Mouse (Mus musculus) forebrain, postnatal 0 days (tissue): ENCODE results near the gene Slc22a14. TPM values are rescaled to one million over a fixed set of nuclear protein-coding genes. Genes with fewer than 3 reads are reported as not detected.
"Not testable (repeated sequence)": the region's sequence is repeated elsewhere in the genome, so short reads cannot be mapped to it uniquely, and the experiment has no call there.

Experiments
- ATAC-seq: fragments of 200-750 bp; cut with Nextera tagmentation; 2 replicates; pipeline ENCODE4 v1.8.0; 2017; ENCODE audit warnings: mild to moderate bottlenecking, moderate library complexity
- DNase-seq: peaks from one replicate; pipeline ENCODE4 v3.0.0-alpha.2; 2015
- H3K27ac ChIP-seq: fragments of 300-500 bp; sonication (generic); 2 replicates; pipeline ENCODE4 v1.5.1; 2014; ENCODE audit warnings: low read depth, mild to moderate bottlenecking, antibody characterized with exemption, low read length, moderate library complexity, mixed read lengths
- H3K27me3 ChIP-seq: fragments of 300-500 bp; sonication (generic); 2 replicates; pipeline ENCODE4 v1.6.1; 2014; ENCODE audit warnings: mild to moderate bottlenecking, low read length, mixed read lengths; ENCODE audit not compliant: insufficient read depth
- H3K36me3 ChIP-seq: fragments of 300-500 bp; sonication (generic); 2 replicates; pipeline ENCODE4 v1.6.1; 2014; ENCODE audit warnings: mild to moderate bottlenecking, moderate library complexity; ENCODE audit not compliant: insufficient read depth
- H3K4me1 ChIP-seq: fragments of 300-500 bp; sonication (generic); 2 replicates; pipeline ENCODE4 v1.6.1; 2014; ENCODE audit warnings: antibody characterized with exemption; ENCODE audit not compliant: insufficient read depth
- H3K4me2 ChIP-seq: fragments of 300-500 bp; sonication (generic); 2 replicates; pipeline ENCODE4 v1.6.1; 2014; ENCODE audit warnings: low read depth, mild to moderate bottlenecking, moderate library complexity
- H3K4me3 ChIP-seq: fragments of 300-500 bp; sonication (generic); 2 replicates; pipeline ENCODE4 v1.5.1; 2014; ENCODE audit warnings: low read depth, low read length, mixed read lengths
- H3K9ac ChIP-seq: fragments of 300-500 bp; sonication (generic); 2 replicates; pipeline ENCODE4 v1.6.1; 2014; ENCODE audit warnings: mild to moderate bottlenecking
- H3K9me3 ChIP-seq: fragments of 300-500 bp; sonication (generic); 2 replicates; pipeline ENCODE4 v1.6.1; 2016; ENCODE audit warnings: low read length
- CTCF ChIP-seq: sonication (generic); IDR thresholded peaks from 2 replicates; pipeline ENCODE4 v1.5.1; 2016; ENCODE audit warnings: antibody characterized with exemption, control low read depth, low read depth
- WGBS: fragments of 180-500 bp; shearing (Covaris S2); extraction: QIAGEN DNeasy Blood & Tissue Kit; methylation state at CpG from one replicate; pipeline ENCODE4 v1.1.7; 2014; 5-methylcytosine and 5-hydroxymethylcytosine counted together
- polyA plus RNA-seq: library from polyadenylated mRNA; unstranded; fragments of >200 nt; fragmentation: Nextera tagmentation; extraction: Ambion mirVana; gene quantifications from 2 replicates; pipeline ENCODE4 v1.2.1, GENCODE M21; 2015
- total RNA-seq: library from RNA; depleted of rRNA; stranded (reverse); fragments of >200 nt; gene quantifications from 2 replicates; pipeline ENCODE4 v1.2.3, GENCODE M21; 2014

The Slc22a14 gene
- total and polyA plus RNA-seq, 2 experiments from 2014 or later, result not detected

DNA sequence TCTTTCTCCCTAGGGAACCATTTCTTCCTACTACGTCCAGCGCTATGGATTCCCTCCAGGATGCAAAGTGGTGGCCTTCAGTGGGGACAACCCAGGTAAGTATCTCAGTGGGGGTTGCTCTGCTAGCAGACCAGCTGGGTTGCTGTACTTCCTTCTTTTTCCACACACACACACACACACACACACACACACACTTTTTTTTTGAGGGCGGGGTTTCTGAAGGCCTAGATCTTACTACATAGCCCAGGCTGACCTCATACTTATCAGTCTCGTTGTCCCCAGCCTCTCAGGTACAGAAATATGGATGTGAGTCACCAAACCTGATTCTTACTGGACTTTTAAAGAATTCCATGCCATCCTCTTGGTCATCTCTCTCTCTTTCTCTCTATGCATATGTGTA, 12.9 kb upstream of the Slc22a14 start:
- H3K36me3 ChIP-seq, result no peaks in the 10 kb centered on the region
- DNase-seq, result no peak
- no peak overlapping the region for H3K27ac ChIP-seq
- no peaks in the 10 kb centered on the region for H3K9me3 ChIP-seq
- no peak for ATAC-seq
- WGBS, result 91% methylated on average over 4 of the region's 4 CpGs
- no peaks in the 10 kb centered on the region for H3K4me1 ChIP-seq
- no peak overlapping the region for H3K4me3 ChIP-seq
- TF ChIP-seq CTCF, result no peak
- no peaks in the 10 kb centered on the region for H3K27me3 ChIP-seq
- no peak overlapping the region for H3K4me2 ChIP-seq
- no peak overlapping the region for H3K9ac ChIP-seq

DNA sequence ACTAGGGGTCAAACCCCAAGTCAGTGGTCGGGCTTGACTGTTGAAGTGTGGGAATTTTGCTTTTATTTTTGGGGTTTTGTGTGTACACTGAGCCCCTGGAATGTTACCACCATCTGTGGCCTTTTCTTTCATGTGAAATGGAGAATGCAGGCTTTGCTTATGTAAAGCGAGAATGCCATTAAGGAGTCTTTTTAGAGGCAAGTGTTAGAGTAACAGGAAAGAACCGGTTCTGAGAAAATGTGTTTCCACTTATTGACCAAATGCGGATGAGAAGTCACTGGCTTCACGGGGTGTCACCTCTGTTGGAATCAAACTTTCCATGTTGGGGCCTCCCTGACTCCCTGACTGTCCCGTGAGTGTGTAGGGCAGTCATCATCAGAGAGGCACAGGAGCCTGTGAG, 10.2 kb upstream of the Slc22a14 start:
- no peaks in the 10 kb centered on the region for H3K36me3 ChIP-seq
- DNase-seq (no peak), ATAC-seq (no peak)
- no peak overlapping the region for H3K4me3 ChIP-seq
- H3K4me2 ChIP-seq, result no peak overlapping the region
- 75% methylated on average over 6 of the region's 6 CpGs for WGBS
- no peak overlapping the region for H3K9ac ChIP-seq
- no peak for TF ChIP-seq CTCF
- H3K4me1 ChIP-seq, result no peaks in the 10 kb centered on the region
- H3K27me3 ChIP-seq, result no peaks in the 10 kb centered on the region
- H3K9me3 ChIP-seq, result no peaks in the 10 kb centered on the region
- H3K27ac ChIP-seq, result no peak overlapping the region

DNA sequence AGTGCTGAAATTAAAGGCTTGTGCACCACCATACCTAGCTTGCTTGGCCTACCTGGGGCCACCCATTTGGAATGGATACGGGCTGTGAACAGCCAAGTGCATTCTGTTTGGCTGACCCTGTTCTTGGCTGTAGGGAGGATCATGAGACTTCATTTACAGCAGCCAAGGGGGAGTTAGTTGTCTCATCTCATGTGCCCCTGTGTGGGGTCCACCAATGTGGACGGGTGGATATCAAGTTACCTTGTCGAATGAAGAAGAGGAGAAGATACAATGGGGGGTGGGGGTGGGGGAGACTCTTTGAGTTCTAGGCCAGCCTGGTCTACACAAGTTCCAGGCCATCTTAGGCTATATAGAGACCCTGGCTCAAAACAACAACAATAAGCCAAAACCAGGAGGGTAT, 9.7 kb upstream of the Slc22a14 start:
- 84% methylated on average over 3 of the region's 3 CpGs for WGBS
- no peaks in the 10 kb centered on the region for H3K4me1 ChIP-seq
- no peak overlapping the region for H3K27ac ChIP-seq
- no peaks in the 10 kb centered on the region for H3K36me3 ChIP-seq
- ATAC-seq (no peak), DNase-seq (no peak)
- no peaks in the 10 kb centered on the region for H3K9me3 ChIP-seq
- TF ChIP-seq CTCF, result no peak
- H3K4me3 ChIP-seq, result no peak overlapping the region
- H3K27me3 ChIP-seq, result no peaks in the 10 kb centered on the region
- H3K4me2 ChIP-seq, result no peak overlapping the region
- no peak overlapping the region for H3K9ac ChIP-seq

DNA sequence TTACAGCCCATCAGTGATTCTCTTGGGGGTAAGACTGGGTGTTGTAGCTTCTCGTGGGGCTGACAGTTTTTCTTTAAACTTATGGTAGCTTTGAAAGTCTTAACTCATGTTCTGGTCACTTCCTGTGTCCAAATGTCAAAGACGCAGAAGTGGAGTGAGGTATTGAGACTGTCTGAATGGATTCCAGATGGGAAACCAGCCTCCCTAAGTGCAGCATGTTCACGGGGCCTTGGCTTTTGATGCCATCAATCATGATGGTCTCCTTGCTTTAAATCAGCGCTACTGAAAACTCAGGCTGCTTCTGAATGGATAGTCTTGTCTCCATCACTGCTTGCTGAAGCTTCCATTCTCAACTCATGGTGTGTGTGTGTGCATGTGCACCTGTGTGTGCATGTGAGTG, 5.9 kb upstream of the Slc22a14 start:
- Histone ChIP-seq H3K36me3 (no peaks in the 10 kb centered on the region), H3K4me3 (no peak overlapping the region), H3K9me3 (no peaks in the 10 kb centered on the region), H3K27ac (no peak overlapping the region), H3K9ac (no peak overlapping the region), H3K4me2 (no peak overlapping the region), H3K27me3 (no peaks in the 10 kb centered on the region), H3K4me1 (no peaks in the 10 kb centered on the region)
- no peak for TF ChIP-seq CTCF
- 88% methylated on average over 4 of the region's 4 CpGs for WGBS
- ATAC-seq (no peak), DNase-seq (no peak)

DNA sequence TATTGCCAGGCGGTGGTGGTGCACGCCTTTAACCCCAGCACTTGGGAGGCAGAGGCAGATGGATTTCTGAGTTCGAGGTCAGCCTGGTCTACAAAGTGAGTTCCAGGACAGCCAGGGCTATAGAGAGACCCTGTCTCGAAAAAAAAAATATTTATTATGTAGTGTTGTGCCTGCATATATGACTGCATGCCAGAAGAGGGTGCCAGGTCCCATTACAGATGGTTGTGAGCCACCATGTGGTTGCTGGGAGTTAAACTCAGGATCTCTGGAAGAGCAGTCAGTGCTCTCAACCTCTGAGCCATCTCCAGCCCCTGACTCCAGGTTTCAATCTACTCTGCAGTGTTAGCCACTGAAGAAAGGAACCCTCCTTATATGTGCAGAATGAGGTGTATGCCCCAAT, 5.4 kb upstream of the Slc22a14 start:
- not testable (repeated sequence) for H3K27me3 ChIP-seq, H3K27ac ChIP-seq, H3K9me3 ChIP-seq, H3K36me3 ChIP-seq, ATAC-seq, H3K4me2 ChIP-seq, H3K9ac ChIP-seq, H3K4me3 ChIP-seq, DNase-seq, H3K4me1 ChIP-seq
- WGBS, result 87% methylated on average over 4 of the region's 4 CpGs
- TF ChIP-seq CTCF, result peak; percentile 31; the same call in 1 of the 2 replicates

DNA sequence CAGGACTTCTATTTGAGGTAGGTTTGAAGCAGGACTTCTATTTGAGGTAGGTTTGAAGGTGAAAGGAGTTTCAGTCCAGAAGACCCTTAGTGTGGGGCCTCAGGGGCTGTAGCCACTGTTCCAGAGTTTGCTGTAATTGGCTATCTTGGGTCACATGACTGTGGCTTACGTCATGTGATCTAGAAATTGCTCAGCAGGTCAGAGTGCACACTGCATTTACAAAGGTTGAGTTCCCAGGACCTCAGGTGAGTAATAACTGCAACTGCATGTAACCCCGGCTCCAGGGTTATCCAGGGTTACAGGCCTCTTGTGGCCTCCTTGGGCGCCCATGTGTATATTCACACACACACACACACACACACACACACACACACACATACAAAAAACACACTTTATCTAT, 3.0 kb upstream of the Slc22a14 start:
- Histone ChIP-seq H3K9ac (no peak overlapping the region), H3K4me3 (no peak overlapping the region), H3K27ac (no peak overlapping the region), H3K4me1 (no peaks in the 10 kb centered on the region), H3K27me3 (no peaks in the 10 kb centered on the region), H3K9me3 (no peaks in the 10 kb centered on the region), H3K4me2 (no peak overlapping the region), H3K36me3 (no peaks in the 10 kb centered on the region)
- TF ChIP-seq CTCF, result no peak
- no peak for DNase-seq
- no peak for ATAC-seq
- 94% methylated on average over 3 of the region's 3 CpGs for WGBS

DNA sequence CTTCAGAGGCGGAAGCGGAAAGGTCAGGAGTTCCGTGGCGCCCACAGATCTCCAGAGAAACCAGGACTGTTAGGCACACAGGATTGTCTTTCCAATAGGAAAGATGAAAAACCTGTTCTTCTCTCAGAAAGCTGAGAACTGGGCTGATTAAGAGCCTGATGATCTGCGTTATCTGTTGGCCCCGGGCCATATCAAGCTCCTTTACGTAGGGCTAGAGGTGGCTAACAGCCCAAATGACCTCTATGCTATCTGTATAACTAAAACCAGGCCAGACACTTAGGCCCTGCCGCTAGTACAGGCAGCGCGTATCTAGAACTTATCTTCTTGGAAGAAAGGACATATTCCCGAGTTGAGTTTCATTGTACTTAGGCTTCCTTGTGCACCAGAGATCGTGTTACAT, 2.1 kb downstream of the Slc22a14 start:
- no peak for ATAC-seq
- WGBS, result 92% methylated on average over 12 of the region's 12 CpGs

DNA sequence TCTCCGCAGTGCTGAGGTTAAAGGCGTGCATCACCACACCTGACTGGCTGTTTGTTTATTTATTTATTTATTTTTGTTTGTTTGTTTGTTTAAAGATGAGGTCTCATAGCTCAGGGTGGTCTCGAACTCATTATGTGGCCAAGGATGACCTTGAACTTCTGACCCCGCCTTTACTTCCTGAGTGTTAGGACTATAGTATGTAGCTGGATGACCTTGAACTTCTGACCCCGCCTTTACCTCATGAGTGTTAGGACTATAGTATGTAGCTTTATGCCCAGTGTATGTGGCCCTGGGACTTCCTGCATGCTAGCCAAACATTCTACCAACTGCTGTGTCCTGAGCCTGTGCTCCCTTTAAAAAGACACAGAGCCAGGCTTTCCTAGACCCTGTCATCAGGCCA, 3.9 kb downstream of the Slc22a14 start:
- Histone ChIP-seq H3K36me3 (no peaks in the 10 kb centered on the region), H3K9ac (no peak overlapping the region), H3K9me3 (no peaks in the 10 kb centered on the region), H3K4me3 (no peak overlapping the region), H3K27ac (no peak overlapping the region), H3K4me1 (no peaks in the 10 kb centered on the region), H3K27me3 (no peaks in the 10 kb centered on the region), H3K4me2 (no peak overlapping the region)
- WGBS, result 96% methylated on average over 5 of the region's 5 CpGs
- DNase-seq, result no peak
- ATAC-seq, result no peak
- TF ChIP-seq CTCF, result no peak

More for the DNA sequence above, 2.1 kb downstream of the Slc22a14 start:
- no peak for TF ChIP-seq CTCF
- Histone ChIP-seq H3K9ac (no peak overlapping the region), H3K27me3 (no peaks in the 10 kb centered on the region), H3K9me3 (no peaks in the 10 kb centered on the region), H3K36me3 (no peaks in the 10 kb centered on the region), H3K4me1 (no peaks in the 10 kb centered on the region), H3K27ac (no peak overlapping the region), H3K4me2 (no peak overlapping the region), H3K4me3 (no peak overlapping the region)
- no peak for DNase-seq
